ENCODE assay signal across 8 mouse cellular contexts in genomic region chr3:143599120-143599519, GRCm38 (mm10).
A peak's percentile ranks its signal among the peaks of the same experiment; 100 is the strongest.
DNase-seq lines count a peak whose midpoint lies in the region; ATAC-seq and TF ChIP-seq lines count a peak whose summit lies in the region.

No protein-coding gene starts in this region.

- H3K79me2 ChIP-seq in heart, adult 2 months (replicated peaks; ENCODE audit: control insufficient read depth, insufficient read depth, low read length) = no peaks in the 10 kb centered on the region

- TF ChIP-seq CTCF in heart, adult 2 months (IDR thresholded peaks at IDR 0.05) = peak; percentile 65

- intact Hi-C loops in heart, adult 2 months (cut with DNase I) = loop anchor here (5.0 kb wide), 1 partner anchor 608 kb away; the partner anchor contains the start of gene Lmo4

- no peak for TF ChIP-seq EP300 in heart, adult 2 months (IDR thresholded peaks at IDR 0.05; ENCODE audit: insufficient read depth, low read depth, low read length)

- no peak overlapping the region for H3K4me2 ChIP-seq in heart, embryonic 12.5 days

- peak; percentile 45 to 46 for DNase-seq in heart, adult 2 months
- peak; percentile 7 for DNase-seq in ES-CJ7 (ENCODE audit: low read depth, low spot score)
- peak; percentile 49 for DNase-seq in embryo, embryonic 11 days
- DNase-seq in kidney, postnatal 36 days = peak; percentile 34 to 78
- peak; percentile 56 to 76 for DNase-seq in spleen, adult 18-20 months
- no peak for DNase-seq in left cerebral cortex, adult 18-20 months (ENCODE audit: low spot score in 2 of 2)
- DNase-seq in cerebellum, adult 11 months = no peak

- WGBS in heart, adult 2 months = 38% methylated on average over 2 of the region's 2 CpGs
- 44% methylated on average over 2 of the region's 2 CpGs for WGBS in heart, embryonic 12.5 days

- no peak overlapping the region for H3K27ac ChIP-seq in heart, adult 2 months
- no peak overlapping the region for H3K27ac ChIP-seq in heart, embryonic 12.5 days (ENCODE audit: poor library complexity, severe bottlenecking)

- no peaks in the 10 kb centered on the region; the same call in 1 of the 2 replicates for H3K4me1 ChIP-seq in heart, adult 2 months (ENCODE audit: control insufficient read depth, insufficient read depth, low read length)
- peaks cover 11% of the 10 kb centered on the region for H3K4me1 ChIP-seq in heart, embryonic 12.5 days (replicated peaks)

- no peak for ATAC-seq in heart, embryonic 12.5 days (ENCODE audit: insufficient number of reproducible peaks, low FRiP score)

- H3K36me3 ChIP-seq in heart, adult 2 months (ENCODE audit: control insufficient read depth, insufficient read depth, low read length) = no peaks in the 10 kb centered on the region
- H3K36me3 ChIP-seq in heart, embryonic 12.5 days = no peaks in the 10 kb centered on the region

- TF ChIP-seq POLR2A in heart, adult 2 months (IDR thresholded peaks at IDR 0.05; ENCODE audit: insufficient read depth, low read depth, low read length) = no peak

- H3K4me3 ChIP-seq in heart, adult 2 months = no peak overlapping the region
- H3K4me3 ChIP-seq in heart, embryonic 12.5 days = no peak overlapping the region

- H3K27me3 ChIP-seq in heart, adult 2 months (ENCODE audit: control insufficient read depth, insufficient read depth, low read length) = no peaks in the 10 kb centered on the region
- H3K27me3 ChIP-seq in heart, embryonic 12.5 days (replicated peaks) = no peaks in the 10 kb centered on the region

- H3K9me3 ChIP-seq in heart, embryonic 12.5 days (replicated peaks) = no peaks in the 10 kb centered on the region

- no peak overlapping the region for H3K9ac ChIP-seq in heart, adult 2 months (ENCODE audit: low read depth, low read length)
- no peak overlapping the region for H3K9ac ChIP-seq in heart, embryonic 12.5 days

Comparison
In these comparisons a context has a peak if more than half of its experiments do, and no peak if none do; other contexts are left out.
1. DNase-seq: peak in heart, adult 2 months (2 of 2), ES-CJ7 (single experiment), embryo, embryonic 11 days (single experiment), kidney, postnatal 36 days (2 of 2) and spleen, adult 18-20 months (2 of 2); none in left cerebral cortex, adult 18-20 months (0 of 2) and cerebellum, adult 11 months (single experiment).